Mouse (Mus musculus): Measurements from ENCODE around the gene Samd4. TPM values are rescaled to one million over a fixed set of nuclear protein-coding genes. Genes with fewer than 3 reads are reported as not detected.

Samd4 gene
- total RNA-seq, 1 experiment from 2014 or later: 20.4 TPM

DNA sequence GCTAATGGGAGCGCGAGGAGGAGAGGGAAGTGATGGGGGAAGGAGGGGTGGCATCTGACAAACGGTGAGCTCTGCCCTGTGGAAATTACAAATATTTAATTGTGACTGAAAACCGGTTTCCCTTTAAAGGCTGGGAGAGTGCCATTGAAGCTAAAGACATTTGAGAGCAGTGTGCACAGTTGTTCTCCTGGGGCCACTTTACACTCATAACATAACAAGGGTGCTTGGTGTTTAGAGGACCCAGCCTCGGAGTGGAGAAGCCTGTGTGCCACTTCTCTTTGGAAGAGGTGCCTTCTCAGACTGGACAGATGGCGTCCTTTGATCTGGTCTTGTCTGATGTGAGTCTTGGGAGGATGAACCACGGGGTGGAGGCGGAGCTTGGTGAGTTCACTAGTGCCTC is 26.2 kb downstream of the Samd4 start:
- no peak for DNase-seq

DNA sequence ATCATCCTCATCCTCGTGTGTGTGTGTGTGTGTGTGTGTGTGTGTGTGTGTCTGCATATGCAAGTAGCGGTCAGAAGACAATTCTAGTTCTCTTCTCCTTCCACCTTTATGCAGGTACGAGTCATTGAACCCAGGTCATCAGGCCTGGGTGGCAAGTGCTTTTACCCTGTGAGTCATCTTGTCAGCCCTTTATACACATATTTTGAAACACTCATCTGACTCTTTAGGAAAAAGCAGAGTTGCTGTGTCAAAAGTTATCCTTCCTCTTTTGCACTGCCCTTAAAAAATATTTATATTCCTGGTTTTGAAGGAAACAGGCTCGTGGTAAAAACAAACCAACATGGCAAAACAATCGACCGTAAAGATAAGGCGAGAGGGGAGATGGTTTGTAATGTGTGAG is 29.8 kb downstream of the Samd4 start:
- DNase-seq: no peak

DNA sequence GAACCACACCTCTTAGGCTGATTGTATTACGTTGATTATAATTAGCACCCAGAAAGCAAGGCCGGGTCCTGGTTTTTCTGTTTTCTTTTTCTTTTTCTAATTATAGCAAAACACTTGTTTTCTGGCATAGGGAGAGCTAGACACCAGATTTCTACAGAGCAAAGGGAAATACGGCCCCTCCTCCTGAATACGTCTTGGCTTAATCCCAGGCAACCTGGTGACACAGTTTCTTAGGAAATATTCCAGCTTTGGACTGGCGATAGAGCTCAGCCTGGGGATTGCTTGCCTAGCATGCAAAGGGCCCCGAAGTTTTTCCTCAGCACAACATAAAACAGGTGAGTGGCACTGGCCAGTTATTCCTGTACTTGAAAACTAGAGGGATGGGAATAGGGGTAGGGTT is 31.7 kb downstream of the Samd4 start:
- DNase-seq: no peak

DNA sequence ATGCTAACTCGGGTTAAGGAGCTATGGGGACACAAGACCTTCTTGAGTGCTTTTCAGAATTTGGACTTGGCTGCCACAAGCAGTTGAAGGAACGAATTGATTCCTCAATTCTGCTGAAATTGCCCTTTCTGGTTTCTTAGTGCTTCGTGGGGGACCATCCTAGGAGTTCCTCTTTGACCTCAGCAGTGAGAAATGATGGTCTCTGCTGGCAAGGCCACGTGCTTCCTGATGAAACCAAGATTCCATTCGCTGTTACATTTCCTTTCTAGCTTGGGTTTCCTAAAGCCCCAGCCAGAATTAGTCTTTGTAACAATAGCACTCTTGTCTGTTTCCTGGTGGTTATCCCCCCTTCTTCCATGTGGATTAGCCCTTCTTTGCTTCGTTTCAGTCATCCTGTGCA is 32.9 kb downstream of the Samd4 start:
- no peak for DNase-seq

DNA sequence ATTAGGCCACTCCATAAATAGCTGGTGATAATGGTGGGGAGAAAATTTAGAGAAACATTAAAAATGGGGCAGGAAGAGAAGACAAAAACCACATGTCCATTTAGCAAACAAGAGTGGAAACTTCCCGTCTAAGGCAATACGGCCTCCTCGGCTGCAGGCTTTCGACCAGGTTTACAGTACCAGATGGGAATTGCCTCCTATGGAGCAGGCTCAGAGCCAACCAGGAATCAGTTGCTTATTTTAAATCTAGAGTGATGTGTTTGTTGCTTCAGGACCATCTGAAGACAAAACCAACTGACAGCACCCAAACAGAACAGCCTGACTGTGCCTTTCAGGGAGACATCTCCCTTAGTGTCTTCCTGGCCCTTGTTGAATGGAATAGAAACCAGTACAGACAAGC is 33.9 kb downstream of the Samd4 start:
- DNase-seq: no peak

DNA sequence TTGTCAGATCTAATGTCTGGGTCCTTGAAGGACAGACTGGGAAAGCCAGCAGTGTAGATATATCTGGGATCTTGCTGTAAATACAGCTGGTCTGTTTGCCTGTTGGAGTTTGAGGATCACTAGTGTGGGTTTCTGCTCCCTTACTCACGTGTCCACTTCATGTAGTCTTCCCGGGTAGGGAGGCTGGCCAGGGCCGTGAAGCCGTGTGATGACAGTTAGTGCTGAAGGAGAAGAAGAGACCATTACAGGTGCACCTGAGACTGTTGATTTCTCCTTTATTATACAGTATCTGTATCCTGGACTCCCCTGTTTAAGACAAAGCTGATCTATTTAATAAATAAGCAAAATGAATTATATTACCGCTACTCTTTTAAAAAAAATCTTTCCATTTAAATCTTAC is 34.5 kb downstream of the Samd4 start:
- no peak for DNase-seq

DNA sequence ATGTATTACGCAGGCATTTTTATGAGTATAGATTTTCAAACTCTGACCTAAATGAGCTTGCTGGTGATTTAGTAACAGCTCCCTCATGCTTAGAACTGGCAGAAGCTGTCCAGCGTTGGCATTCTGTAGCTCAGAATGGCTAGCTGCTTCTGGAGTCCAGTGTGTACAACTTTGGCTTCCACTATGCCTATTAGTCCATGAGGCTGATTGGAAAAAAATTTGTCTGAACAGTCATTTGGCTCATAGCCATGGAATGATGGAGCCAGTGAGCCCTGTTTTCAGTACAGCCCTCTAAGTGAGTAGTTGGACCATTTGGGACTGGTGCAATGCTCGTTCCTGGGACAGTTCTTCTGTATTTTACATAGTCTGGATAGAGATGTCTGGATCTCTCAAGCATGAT is 34.9 kb downstream of the Samd4 start:
- DNase-seq: no peak

DNA sequence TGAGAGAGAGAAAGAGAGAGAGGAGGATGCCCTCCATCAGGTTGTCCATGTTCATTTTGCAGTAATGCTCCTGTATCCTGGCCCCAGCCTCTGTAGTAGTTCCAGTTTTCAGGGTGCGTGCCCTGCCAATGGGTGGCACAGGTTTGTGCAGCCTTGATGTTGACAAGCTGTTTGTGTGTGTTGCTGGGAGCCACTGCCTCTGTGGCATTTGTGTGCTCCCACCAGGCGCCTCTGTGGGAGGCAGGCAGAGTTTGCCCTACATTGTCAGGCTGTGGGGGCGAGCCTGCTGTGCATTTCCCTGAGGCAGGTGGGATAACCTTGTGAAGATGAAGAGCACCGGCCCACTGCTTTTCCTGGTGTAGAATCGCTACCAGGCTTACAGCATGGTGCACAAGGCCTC is 37.8 kb downstream of the Samd4 start:
- DNase-seq: no peak

DNA sequence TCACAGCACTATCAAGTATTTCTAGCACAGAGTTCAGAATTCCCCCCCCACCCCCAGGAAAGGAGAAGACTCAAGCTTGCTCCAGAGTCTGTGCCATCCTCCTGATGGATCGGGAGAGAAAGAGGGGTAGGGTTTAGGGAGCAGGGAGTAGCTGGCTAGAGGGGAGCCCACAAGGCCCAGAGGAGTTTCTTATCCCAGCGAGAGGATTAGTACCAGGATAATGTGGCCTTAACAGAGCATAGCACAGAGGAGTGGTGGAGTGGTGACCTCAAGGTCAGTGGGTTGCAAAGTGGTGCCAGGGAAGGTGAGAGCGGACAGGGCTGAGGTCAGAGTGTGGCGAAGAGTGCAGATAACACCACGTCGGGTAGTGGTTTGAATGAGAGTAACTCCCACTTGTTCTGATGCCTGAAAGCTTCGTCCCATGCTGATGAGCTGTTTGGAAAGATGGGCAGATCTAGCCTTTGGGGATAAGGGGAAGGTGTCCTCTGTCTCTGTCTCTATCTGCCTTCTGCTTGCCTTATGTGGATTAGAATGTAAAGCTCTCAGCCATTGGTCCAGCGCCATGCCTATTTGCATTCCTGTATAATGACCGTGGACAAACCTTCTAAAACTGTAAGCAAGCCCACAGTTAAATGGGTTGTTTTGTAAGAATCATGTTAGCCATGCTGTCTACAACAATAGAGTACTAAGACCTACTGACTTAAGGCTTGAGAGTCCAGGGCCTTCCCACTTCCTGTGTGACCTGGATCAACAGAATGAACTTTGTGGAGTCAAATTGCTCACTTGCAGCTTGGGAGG is 38.7 kb downstream of the Samd4 start:
- DNase-seq: no peak

DNA sequence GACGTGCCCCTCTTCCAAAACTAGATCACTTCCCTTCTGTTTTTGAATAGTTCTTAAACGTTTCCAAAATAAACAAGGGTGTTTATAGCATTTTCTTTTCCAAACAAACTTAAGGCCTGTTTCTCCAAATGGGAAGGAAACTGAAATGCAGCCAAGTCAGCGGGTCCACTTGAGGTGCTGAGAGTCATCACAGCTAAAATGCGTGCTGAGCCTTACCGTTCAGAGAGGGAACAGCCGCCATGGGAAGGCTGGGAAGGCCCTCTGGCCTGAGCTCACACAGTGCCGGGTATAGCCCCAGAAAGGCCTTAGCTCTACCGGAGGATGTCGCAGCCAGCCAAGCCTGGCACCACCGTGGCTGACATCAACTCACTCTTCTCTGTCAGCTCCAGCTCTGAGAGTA is 41.3 kb downstream of the Samd4 start:
- no peak for DNase-seq

DNA sequence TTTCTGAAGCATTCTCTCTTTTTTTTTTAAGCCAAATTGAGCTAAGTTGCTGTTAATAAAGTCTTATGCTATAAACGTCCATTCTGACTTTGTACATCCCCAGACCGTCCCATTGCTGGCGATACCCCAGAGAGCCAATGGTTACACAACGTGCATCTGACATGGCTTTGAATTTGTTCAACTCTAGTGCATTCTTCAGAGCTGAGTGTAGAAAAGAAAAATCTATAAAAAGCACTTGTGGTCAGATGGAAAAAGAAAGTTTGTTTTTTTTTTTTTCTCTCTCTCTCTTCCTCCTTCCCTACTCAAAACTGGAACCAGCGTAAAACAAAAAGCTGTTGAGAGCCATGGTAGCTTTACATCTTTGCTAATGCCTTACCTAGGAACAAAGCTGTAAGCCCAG is 41.8 kb downstream of the Samd4 start:
- no peak for DNase-seq

DNA sequence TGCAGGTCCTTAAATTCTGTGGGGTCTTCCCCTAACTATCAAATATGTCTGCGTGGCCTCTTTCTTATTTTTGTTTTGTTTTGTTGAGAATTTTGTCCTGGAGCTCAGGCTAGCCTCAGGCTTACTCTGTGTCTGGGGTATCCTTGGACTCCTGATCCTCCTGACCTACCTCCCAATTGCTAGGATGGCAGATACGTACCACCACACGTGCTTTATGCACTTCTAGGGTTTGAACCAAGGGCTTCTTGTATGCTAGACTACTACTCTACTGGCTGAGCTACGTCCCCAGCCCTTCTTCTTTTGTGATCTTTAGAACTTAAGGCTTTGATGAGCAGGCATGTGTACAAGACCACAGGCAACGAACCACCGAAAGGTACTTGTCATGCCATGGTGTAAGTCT is 45.9 kb downstream of the Samd4 start:
- no peak for DNase-seq

DNA sequence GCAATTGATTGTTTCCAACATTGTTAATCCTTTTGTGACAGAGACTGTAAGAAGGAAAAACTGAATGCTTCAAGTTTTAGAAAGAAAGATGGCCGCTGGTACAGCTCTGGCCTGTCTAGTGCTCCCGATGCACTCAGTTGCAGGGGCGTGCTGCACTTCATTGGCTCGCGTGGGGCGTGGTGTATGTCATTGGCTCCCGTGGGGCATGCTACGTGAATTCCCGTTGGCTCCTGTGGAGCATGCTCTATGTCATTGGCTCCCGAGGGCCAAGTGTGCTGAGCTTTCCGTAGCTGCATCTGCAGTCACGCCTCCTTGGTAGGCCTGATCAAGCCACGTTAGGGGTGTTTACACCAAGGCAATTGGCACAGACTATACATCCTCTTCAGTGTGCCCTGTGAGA is 49.5 kb downstream of the Samd4 start:
- DNase-seq: no peak

DNA sequence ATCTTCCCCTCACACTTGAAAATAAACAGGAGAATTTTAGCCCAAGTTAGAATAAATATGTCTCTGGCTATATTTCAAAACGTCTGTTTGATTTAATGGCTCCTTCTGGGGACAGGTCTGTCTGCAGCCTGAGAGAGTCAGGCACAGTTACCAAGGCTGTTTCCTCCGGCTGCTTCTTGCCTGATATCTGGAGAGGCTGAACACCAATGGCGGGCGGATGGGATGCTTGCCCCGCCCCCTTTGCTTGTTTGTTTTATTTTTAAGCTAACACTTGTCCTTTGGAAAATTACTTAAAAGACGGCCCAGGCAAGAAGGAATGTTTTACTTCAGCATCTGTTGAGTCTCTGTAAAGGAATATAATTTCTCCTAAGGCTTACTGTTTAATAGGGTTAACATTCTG is 50.1 kb downstream of the Samd4 start:
- no peak for DNase-seq

DNA sequence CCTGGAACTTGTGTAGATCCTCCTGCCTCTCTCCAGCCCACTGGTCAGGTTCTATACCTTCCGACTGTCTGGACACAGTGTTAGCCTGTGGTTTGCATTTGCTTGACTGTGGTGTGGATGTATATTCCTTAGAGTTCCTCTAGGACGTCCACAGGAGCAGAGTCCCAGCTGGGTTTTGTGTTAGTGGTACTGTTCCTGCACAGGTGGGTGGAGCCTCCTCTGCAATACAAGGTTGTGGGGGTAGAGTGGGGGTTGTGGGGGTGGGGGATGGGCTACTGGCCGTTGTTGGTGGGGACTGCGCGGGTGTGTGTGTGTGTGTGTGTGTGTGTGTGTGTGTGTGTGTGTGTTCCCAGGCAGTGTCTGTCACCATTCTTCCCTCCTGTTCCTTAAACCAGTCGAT is 58.4 kb downstream of the Samd4 start:
- no peak for DNase-seq

DNA sequence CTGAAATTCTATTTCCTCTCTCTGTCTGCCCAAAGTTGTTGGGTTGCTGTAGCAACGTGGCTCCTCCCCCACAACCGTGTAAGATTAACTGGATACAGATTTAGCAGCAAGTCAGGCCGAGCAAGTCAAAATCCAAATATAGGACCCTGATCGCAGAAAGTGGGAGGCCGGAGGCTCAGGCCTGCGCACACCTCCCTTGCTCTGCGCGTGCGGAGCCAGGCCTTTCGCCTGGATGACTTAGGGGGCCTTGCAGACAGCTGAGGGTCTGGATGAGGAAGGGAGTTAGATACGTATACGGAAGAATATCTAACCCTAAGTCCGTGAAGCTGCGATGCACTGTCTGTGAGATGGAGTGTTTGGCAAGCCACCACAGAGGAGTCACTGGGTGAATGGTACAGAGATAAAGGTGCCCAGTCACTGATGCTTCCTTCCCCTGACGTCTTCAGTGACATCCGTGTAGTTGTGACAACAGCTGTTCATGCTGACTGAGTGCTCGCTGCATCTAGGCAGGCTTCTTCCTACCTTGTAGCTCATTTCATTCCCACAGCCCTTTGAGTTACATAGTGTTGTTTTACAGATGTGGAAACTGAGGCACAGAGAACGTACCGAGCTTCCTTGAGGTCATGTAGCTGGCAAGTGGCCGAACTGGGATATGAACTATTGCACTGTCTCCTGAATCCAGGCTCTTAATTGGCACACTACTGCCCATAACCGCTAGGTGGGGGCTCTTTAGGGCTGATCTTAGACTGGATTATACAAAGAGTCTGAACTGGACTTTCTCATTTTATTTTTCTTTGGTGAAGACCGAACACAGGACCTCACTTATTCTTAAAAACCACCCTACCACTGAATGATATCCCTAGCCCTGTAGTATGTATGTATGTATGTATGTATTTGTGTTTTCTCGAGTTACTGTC is 59.5 kb downstream of the Samd4 start:
- no peak for DNase-seq

DNA sequence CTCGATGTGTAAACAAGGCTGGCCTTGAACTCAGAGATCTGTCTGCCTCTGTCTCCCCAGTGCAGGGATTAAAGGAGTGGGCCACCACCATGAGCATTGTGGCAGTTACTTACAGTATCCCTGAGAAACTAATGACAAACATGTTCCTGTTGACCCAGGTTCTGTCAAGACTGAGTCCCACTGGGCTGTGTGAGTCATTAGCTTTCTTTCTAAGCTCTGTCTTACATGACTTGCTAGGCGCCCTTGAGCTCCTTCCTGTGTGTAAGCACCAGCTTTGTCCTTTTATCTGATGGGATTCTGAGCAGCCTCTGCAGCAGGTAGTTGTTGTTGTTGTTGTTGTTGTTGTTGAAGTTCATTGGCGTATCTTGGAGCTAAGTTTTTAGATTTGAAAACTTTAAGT is 61.8 kb downstream of the Samd4 start:
- DNase-seq: no peak

DNA sequence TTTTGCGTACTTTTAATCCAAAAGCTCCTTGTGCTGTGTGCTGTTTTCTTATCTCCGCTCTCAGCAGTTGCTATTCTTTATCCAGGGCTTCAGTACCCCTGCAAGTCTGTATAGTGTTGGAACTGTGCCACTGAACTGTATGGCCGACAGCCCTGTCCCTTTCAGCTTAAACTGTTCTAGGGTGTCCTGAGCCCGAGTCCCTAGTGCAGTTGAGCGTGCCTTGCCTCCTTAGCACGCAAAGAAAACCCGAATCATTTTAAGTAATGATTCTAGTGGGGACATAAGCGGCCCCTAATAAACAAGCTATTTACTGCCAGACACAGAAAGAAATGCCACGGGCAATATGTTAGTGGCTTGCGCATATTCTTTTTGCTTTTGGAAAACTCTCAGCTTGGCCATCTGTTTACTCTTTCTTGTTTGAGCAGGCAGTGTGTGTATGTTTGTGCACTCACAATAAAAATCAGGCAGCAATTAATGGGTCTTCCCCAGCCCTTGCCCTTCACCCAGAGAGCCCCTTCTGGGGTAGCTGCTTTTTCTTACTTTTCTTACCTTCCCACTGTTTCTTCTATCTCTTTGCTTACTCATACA is 63.3 kb downstream of the Samd4 start:
- no peak for DNase-seq

DNA sequence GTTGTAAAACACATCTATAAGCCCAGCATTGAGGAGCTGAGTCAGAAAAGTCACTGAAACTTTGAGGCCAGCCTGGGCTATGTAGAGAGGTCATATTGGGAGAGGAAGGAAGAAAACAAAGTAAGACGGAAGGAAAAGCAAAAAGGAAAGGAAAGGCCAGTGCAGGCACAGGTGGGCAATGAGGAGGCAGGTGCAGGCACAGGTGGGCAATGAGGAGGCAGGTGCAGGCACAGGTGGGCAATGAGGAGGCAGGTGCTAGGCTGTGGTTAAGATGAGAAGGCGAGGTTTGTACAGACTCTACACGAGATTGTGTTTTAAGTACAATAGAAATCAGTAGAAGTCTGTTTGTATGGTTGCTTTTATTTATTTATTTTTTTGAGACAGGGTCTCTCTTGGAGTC is 65.0 kb downstream of the Samd4 start:
- no peak for DNase-seq

DNA sequence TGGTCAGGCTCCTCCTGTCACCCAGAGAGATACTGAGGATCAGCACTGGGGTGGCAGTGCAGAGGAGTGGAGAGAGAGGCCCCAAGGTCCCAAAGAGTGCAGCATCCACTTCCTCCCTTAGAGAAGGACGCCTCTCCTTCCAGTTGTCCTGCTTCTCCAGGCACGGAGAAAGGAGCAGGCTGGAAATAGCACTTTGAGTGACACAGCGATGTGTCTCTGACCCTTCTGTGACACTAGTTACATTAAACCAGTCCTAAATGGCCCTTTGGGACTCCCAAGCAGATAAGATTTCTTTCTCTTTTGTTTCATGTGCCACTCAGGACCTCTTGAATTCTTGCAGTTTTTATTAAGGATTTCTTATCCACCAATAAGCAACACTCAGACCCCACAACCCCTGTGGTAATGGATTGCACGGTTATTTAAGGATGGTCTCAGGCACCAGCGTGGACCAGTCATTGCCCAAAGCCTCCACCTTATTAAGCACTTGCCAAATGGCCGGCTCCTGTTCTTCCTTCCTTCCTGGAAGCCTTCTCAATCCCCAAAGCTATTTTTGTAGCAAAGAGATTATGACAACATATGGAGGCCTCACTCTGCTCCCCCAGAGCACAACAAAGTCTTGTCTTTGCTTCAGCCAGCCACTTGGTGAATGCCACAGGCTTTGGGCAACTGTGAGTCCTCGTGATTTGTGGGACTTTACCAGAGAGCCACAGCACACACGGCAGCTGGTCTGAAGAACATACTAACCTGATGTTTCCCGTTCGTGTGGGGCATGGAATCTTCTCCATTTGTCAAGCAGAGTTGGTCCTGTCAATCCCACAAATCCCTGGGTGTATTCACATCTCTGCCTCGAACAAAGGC is 68.1 kb downstream of the Samd4 start:
- DNase-seq: no peak

DNA sequence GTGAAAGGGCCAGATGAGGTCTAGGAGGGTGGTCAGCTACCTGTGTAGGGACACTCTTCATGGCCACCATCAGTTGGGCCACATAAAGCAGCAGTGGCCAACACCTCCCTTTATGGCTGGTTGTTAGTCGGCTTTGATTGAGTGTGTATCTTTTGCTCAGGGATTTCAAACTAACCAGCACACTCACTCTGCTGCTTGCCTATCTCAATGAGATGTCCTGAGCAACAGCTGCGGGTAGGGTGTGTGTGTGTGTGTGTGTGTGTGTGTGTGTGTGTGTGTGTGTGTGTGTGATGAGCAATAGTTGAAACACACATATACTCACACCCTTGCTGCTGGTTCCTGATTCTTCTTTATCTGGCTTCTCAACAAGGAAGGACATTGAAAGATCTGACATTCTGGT is 69.6 kb downstream of the Samd4 start:
- DNase-seq: no peak

DNA sequence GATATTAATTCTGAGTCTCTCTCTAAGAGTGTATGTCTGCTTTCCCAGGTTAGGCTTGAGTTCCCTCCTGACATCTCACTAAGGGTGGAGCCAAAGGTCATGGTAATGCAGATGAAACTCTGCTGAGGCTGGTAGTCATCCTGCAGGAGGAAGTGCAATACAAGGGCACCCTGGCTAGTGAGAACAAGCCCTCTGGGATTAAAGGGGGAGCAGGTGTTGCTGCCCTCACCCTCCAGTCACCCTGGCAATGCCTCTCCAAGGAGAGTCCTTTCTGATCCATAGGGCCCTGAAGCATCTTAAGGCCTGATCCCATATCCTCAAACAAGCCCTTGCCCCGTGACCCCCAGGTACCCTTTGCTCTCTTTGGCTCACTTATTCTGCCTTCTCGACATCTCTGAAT is 72.5 kb downstream of the Samd4 start:
- no peak for DNase-seq

Measured in adrenal gland, postnatal 25 days (tissue).